Mouse (Mus musculus) hindbrain, embryonic 12.5 days (tissue): ENCODE results near the gene Lactbl1. TPM values are rescaled to one million over a fixed set of nuclear protein-coding genes. Genes with fewer than 3 reads are reported as not detected.
A peak's percentile ranks its signal among the peaks of the same experiment; 100 is the strongest.

Experiments used
- ATAC-seq: fragments of 200-750 bp; cut with Nextera tagmentation; 2 replicates; pipeline ENCODE4 v1.8.0; 2017; ENCODE audit warnings: moderate TSS enrichment; ENCODE audit not compliant: low FRiP score
- H3K27ac ChIP-seq: fragments of 300-500 bp; sonication (generic); 2 replicates; pipeline ENCODE4 v1.5.1; 2016; ENCODE audit warnings: mild to moderate bottlenecking
- H3K27me3 ChIP-seq: fragments of 300-500 bp; sonication (generic); 2 replicates; pipeline ENCODE4 v1.6.1; 2016; ENCODE audit warnings: mild to moderate bottlenecking
- H3K36me3 ChIP-seq: fragments of 300-500 bp; sonication (generic); 2 replicates; pipeline ENCODE4 v1.6.1; 2016; ENCODE audit warnings: mild to moderate bottlenecking
- H3K4me1 ChIP-seq: fragments of 300-500 bp; sonication (generic); 2 replicates; pipeline ENCODE4 v1.6.1; 2016
- H3K4me2 ChIP-seq: fragments of 300-500 bp; sonication (generic); replicated peaks from 2 replicates; pipeline ENCODE4 v1.6.1; 2016; ENCODE audit warnings: mild to moderate bottlenecking
- H3K4me3 ChIP-seq: fragments of 300-500 bp; sonication (generic); 2 replicates; pipeline ENCODE4 v1.5.1; 2016; ENCODE audit warnings: mild to moderate bottlenecking
- H3K9ac ChIP-seq: fragments of 300-500 bp; sonication (generic); 2 replicates; pipeline ENCODE4 v1.6.1; 2016; ENCODE audit warnings: mild to moderate bottlenecking, moderate library complexity
- H3K9me3 ChIP-seq: fragments of 300-500 bp; sonication (generic); replicated peaks from 2 replicates; pipeline ENCODE4 v1.6.1; 2016; ENCODE audit warnings: mild to moderate bottlenecking
- WGBS: fragments of 180-500 bp; shearing (Covaris S2); methylation state at CpG from one replicate; pipeline ENCODE4 v1.1.7; 2016; 5-methylcytosine and 5-hydroxymethylcytosine counted together
- polyA plus RNA-seq: library from polyadenylated mRNA; unstranded; fragments of >200 nt; fragmentation: Nextera tagmentation; extraction: Ambion mirVana; gene quantifications from 2 replicates; pipeline ENCODE4 v1.2.1, GENCODE M21; 2016

Gene Lactbl1
- polyA plus RNA-seq, 1 experiment from 2014 or later = 0.06 TPM

DNA sequence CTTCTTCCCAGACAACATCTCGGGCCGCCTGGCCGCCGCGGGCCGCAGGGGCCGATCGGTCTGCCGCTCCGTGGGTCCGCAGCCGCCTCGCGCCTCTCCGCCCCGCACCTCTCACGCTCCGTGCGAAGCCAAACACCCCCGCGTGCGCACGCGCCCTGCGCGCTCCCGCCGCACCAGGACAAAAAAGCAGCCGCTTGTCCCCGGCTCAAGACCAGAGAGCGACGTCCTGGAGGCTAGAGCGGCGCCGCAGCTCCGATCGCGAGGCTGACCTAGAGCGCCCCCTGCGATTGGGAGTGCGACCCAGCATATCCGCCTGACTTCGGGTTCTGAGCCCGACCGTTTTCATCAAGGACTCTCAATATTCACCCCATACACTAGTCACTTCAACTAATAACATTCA lies 19.9 kb upstream of the Lactbl1 start, which contains the start of gene Kdm1a:
Kdm1a (minus strand) TSS at position 156 of the 400 bp plus-strand sequence.
- no peaks in the 10 kb centered on the region for H3K36me3 ChIP-seq
- H3K9me3 ChIP-seq = no peaks in the 10 kb centered on the region
- H3K27ac ChIP-seq = peak within 1 kb of the TSS; percentile 98
- peaks cover 17% of the 10 kb centered on the region for H3K4me1 ChIP-seq
- H3K27me3 ChIP-seq = no peaks in the 10 kb centered on the region
- peak within 1 kb of the TSS; percentile 92 for H3K4me3 ChIP-seq
- H3K4me2 ChIP-seq = peak within 1 kb of the TSS; percentile 67
- H3K9ac ChIP-seq = peak within 1 kb of the TSS; percentile 100
- peak; percentile 86 for ATAC-seq
- WGBS = under 1% methylated on average over 35 of the region's 45 CpGs

DNA sequence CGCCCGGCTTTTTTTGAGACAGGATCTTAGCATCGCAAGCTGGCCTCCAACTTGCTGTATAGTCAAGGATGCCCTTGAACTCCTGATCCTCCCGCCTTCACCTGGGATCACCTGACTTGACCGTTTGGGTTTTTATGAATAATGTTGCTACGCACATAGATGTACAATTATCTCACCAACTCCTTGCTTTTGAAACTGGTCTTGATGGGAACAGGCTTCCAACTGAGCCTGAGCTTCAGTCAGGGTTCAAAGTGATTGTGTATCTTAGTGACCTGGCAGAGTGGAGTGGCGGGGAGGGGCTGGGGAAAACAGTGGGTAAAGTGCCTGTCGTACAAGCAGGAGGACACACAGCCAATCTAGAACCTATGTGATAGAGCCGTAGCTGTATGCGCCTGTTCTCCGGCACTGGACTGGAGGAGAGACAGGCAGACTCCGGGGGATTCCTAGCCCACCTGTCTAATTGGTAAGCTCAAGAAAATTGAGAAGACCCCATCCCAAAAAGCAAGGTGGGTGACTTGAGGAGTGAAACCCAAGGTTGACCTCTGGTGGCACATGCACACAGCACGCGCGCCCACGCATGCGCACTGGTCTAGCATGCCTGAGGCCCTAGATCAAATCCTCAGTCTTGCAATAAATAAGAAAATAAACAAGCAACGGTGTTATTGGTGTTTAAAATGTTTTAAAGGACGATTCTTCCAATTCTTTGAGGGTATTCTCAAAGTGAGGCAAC lies 16.5 kb upstream of the Lactbl1 start:
- ATAC-seq = no peak
- WGBS = 91% methylated on average over 19 of the region's 19 CpGs
- Histone ChIP-seq H3K9ac (no peak overlapping the region), H3K4me1 (peaks cover 3% of the 10 kb centered on the region), H3K36me3 (no peaks in the 10 kb centered on the region), H3K27me3 (no peaks in the 10 kb centered on the region), H3K27ac (no peak overlapping the region), H3K4me2 (no peak overlapping the region), H3K9me3 (no peaks in the 10 kb centered on the region), H3K4me3 (no peak overlapping the region)

DNA sequence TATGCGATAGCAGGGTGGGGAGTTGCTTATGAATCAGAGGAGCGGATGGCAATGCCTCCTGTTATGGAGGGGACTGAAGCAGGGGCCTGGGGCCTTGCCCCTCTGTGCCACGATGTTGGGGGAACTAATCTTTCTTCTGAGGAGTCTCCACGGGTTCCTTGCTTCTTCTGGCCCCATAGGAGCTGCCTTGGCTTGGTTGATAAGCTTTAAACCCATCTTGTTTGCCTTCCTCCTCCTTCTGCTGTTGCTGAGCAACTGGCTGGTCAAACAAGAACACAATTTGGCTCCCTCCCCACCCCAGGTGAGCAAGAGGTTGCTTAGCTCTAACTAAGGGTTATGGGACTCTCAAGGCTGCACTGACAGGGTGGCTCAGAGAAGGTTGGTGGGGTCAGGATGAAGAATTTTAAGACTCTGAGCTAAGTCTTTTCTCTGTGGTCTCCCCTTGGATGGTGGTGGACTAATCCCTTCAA lies 12.0 kb upstream of the Lactbl1 start, which contains the start of gene Tex46:
Tex46 (plus strand) TSS at position 51 of the 470 bp plus-strand sequence.
- 67% methylated on average over 4 of the region's 4 CpGs for WGBS
- H3K4me2 ChIP-seq = no peak within 1 kb of the TSS

DNA sequence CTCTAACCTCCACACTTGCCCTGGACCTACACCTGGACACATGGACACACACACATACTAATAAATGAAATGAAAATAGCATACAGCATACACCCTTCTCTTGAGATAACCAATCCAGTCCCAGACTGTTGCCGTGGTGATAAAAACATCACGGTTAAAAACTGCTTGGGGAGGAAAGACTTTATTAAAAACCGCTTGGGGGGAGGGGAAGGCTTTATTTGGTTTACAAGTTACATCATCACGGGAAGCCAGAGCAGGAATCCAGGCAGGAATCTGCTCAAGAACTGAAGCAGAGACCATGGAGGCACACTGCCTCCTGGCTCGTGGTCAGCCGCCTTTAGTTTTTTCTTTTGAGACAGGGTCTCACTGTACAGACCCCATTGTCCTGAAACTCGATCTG lies 8.8 kb upstream of the Lactbl1 start:
- no peak overlapping the region for H3K27ac ChIP-seq
- no peak overlapping the region for H3K4me3 ChIP-seq
- WGBS = 70% methylated on average over 7 of the region's 7 CpGs
- no peak overlapping the region for H3K4me2 ChIP-seq
- ATAC-seq = no peak
- H3K9me3 ChIP-seq = no peaks in the 10 kb centered on the region
- no peaks in the 10 kb centered on the region for H3K27me3 ChIP-seq
- H3K36me3 ChIP-seq = no peaks in the 10 kb centered on the region
- H3K9ac ChIP-seq = no peak overlapping the region
- H3K4me1 ChIP-seq = no peaks in the 10 kb centered on the region; the same call in 1 of the 2 replicates

More for the DNA sequence above, 12.0 kb upstream of the Lactbl1 start, which contains the start of gene Tex46:
- no peaks in the 10 kb centered on the region for H3K27me3 ChIP-seq
- no peak for ATAC-seq
- H3K27ac ChIP-seq = no peak within 1 kb of the TSS
- H3K36me3 ChIP-seq = no peaks in the 10 kb centered on the region
- no peak within 1 kb of the TSS for H3K9ac ChIP-seq
- H3K4me1 ChIP-seq = no peaks in the 10 kb centered on the region
- H3K4me3 ChIP-seq = no peak within 1 kb of the TSS
- no peaks in the 10 kb centered on the region for H3K9me3 ChIP-seq

DNA sequence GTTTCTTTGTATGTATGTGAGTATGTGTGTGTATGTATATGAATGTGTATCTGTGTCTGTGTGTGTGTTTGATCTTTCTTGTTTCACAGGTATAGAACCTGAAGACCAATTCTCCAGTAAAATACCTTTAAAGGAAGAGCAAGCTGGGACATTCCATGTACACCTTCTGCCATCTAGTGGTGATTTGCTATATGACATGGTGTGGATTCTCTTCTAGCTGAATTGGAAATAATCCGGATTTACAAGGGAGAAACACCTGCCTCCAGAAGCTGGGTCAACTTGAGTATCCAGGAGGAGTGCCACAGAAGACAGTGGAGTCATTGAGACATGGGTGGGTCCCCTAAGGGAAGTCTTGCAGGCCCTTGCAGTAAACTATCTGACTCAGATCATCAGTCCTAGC lies 1.1 kb upstream of the Lactbl1 start:
- 0% methylated on average over 1 of the region's 1 CpGs for WGBS
- no peaks in the 10 kb centered on the region for H3K36me3 ChIP-seq
- no peak overlapping the region for H3K4me3 ChIP-seq
- no peak for ATAC-seq
- H3K9ac ChIP-seq = no peak overlapping the region
- H3K4me1 ChIP-seq = no peaks in the 10 kb centered on the region; the same call in 1 of the 2 replicates
- H3K9me3 ChIP-seq = no peaks in the 10 kb centered on the region
- H3K4me2 ChIP-seq = no peak overlapping the region
- H3K27ac ChIP-seq = no peak overlapping the region
- no peaks in the 10 kb centered on the region for H3K27me3 ChIP-seq

DNA sequence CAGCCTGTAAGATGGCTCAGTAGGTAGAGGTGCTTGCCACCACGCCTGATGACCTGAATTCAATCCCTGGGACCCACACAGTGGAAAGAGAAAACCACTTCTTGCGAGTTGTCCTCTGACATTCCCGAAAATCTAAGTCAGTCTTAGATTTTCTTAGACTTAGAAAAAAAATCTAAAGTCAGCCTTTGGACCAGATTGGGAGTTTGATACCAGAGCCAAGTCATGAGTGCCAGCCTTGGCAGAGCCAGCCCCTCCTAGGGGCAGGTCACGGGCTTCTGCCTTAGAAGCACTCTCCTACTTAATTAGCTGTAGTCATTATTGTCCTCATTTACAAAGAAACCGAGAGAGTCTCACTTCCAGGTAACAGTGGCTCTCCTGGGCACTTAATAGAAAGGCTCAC lies 465 bp upstream of the Lactbl1 start:
- H3K4me2 ChIP-seq = no peak overlapping the region
- H3K27ac ChIP-seq = no peak overlapping the region
- H3K9ac ChIP-seq = no peak overlapping the region
- H3K27me3 ChIP-seq = no peaks in the 10 kb centered on the region
- H3K4me3 ChIP-seq = no peak overlapping the region
- no peaks in the 10 kb centered on the region; the same call in 1 of the 2 replicates for H3K4me1 ChIP-seq
- WGBS = 58% methylated on average over 5 of the region's 5 CpGs
- no peaks in the 10 kb centered on the region for H3K36me3 ChIP-seq
- H3K9me3 ChIP-seq = no peaks in the 10 kb centered on the region
- no peak for ATAC-seq

DNA sequence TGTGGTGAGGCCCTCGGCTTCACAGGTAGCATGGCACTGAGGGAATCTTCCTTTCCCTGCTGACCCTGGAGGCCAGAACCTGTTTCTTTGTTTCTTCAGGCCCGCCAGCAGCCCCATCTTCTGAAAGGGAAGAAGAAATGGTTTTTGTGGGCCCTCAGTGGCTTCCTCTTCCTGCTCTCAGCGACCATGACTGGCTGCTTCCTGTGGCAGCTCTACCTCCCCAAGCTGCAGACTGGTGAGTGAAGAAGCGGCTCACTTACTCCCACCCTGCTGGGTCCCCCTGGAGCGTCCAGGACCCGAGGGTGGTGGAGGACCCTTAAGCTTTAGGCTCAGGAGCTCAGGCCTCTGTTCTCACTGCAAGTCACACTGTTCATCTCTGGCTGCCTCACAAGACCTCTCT lies 4.2 kb downstream of the Lactbl1 start:
- WGBS = 61% methylated on average over 6 of the region's 6 CpGs

DNA sequence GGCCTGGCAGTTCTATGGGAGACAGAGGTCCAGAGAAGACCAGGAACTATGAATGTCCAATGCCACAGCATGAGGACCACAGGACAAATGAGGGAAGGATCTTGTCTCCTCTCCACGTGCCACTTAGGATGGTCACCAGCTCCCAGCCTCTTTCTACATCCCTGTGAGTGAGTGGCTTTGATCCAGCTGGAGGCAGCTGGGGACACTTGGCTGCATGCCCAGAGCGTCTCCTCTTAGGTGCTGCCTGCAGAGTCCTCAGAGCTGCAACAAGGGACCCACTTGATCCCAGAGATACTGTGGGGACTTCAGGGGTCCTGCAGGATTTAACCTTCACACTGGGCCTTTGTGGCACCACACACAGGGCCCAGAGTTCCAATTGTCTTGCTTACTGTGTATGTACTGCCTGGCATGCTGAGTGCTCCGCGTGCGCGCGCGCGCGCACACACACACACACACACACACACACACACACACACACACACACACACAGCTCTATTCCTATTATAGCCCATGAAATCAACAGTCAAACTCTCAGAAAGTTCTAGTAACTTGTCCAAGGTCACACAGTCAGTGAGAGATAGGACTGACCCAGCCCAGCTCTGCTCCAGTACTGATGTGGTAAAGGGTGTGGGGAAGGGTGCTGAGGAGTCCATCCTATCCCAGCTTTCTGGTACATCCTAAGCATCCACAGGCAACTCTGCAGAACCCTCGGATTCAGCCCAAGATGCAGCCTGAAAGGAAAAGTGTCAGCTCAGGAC lies 9.0 kb downstream of the Lactbl1 start:
- Histone ChIP-seq H3K4me3 (no peak overlapping the region), H3K9me3 (no peaks in the 10 kb centered on the region), H3K9ac (no peak overlapping the region), H3K4me1 (0 out of 2 replicates have a peak, but pooled peaks cover 4% of the 10 kb centered on the region), H3K36me3 (no peaks in the 10 kb centered on the region), H3K4me2 (no peak overlapping the region), H3K27me3 (peaks cover 9% of the 10 kb centered on the region), H3K27ac (no peak overlapping the region)
- 83% methylated on average over 10 of the region's 11 CpGs for WGBS
- no peak for ATAC-seq

More for the DNA sequence above, 4.2 kb downstream of the Lactbl1 start:
- no peaks in the 10 kb centered on the region for H3K36me3 ChIP-seq
- H3K4me2 ChIP-seq = no peak overlapping the region
- H3K27ac ChIP-seq = no peak overlapping the region
- no peak overlapping the region for H3K9ac ChIP-seq
- H3K4me1 ChIP-seq = 0 out of 2 replicates have a peak, but pooled peaks cover 4% of the 10 kb centered on the region
- no peaks in the 10 kb centered on the region for H3K9me3 ChIP-seq
- H3K4me3 ChIP-seq = no peak overlapping the region
- no peaks in the 10 kb centered on the region for H3K27me3 ChIP-seq
- ATAC-seq = no peak

DNA sequence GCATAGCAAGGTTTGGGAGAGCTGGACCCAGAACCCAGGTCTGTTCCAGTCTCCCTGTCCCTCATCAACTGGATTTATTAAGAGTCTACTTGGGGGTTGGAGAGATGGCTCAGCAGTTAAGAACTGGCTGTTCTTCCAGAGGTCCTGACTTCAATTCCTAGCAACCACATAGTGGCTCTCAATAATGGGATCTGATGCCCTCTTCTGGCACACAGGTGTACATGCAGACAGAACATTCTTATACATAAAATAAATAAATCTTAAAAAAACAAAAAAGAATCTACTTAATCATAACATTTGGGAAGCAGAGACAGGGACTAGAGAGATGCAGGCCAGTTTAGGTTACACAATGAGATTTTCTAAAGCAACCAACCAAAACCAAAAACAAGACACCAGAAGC lies 13.6 kb downstream of the Lactbl1 start:
- H3K4me3 ChIP-seq = no peak overlapping the region
- no peaks in the 10 kb centered on the region for H3K9me3 ChIP-seq
- ATAC-seq = no peak
- H3K9ac ChIP-seq = no peak overlapping the region
- H3K36me3 ChIP-seq = no peaks in the 10 kb centered on the region
- no peak overlapping the region for H3K4me2 ChIP-seq
- H3K27me3 ChIP-seq = peaks cover 36% of the 10 kb centered on the region
- H3K4me1 ChIP-seq = peaks cover 24% of the 10 kb centered on the region
- H3K27ac ChIP-seq = no peak overlapping the region

DNA sequence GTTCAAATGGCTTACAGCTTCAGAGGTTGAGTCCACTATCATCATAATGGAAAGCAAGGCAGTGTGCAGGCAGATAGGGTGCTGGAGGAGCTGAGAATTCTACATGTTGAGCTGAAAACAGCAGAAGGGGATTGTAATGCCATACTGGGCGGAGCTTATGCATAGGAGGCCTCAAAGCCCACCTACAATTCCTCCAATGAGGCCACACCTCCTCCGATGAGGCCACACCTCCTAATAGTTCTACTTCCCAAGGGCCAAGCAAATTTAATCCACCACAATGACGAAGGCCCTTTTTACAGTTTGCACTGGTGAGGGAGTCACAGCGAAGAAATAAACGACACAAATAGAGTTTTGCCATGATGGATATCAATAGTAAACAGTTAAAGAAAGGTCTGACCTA lies 14.1 kb downstream of the Lactbl1 start:
- no peak overlapping the region for H3K27ac ChIP-seq
- peaks cover 36% of the 10 kb centered on the region for H3K27me3 ChIP-seq
- 57% methylated on average over 5 of the region's 5 CpGs for WGBS
- no peak for ATAC-seq
- no peak overlapping the region for H3K9ac ChIP-seq
- H3K4me3 ChIP-seq = no peak overlapping the region
- H3K36me3 ChIP-seq = no peaks in the 10 kb centered on the region
- H3K9me3 ChIP-seq = no peaks in the 10 kb centered on the region
- peaks cover 22% of the 10 kb centered on the region for H3K4me1 ChIP-seq
- peak overlapping the region; percentile 89; the same call in 1 of the 2 replicates for H3K4me2 ChIP-seq

DNA sequence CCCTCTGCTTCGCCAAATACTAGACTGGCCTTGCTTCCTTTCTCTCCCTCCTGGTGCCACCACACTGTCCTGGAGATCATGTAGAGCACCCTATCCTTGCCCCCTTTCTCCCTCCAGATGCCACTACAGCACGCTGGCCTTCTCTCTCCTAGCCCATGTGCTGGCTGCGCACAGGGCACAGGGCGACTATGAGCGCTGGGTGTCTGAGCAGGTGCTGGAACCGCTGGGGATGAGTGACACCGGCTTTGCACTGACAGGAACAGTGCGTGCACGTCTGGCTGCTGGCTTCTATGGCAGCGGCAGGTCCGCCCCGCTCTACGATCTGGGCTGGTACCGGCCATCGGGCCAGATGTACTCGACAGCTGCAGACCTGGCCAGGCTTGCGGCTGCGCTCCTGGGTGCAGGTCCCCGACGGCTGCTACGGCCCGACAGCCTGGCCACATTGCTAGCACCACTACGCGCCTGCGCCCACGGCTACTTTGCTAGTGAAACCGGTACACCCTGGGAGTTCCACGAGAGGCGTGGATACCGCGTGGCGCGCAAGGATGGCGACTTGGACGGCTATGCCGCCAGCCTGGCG lies 14.7 kb downstream of the Lactbl1 start:
- Histone ChIP-seq H3K4me3 (peak overlapping the region; percentile 52), H3K4me1 (peaks cover 22% of the 10 kb centered on the region), H3K27ac (no peak overlapping the region), H3K36me3 (no peaks in the 10 kb centered on the region), H3K9me3 (no peaks in the 10 kb centered on the region), H3K27me3 (peaks cover 36% of the 10 kb centered on the region), H3K4me2 (peak overlapping the region; percentile 89), H3K9ac (peak overlapping the region; percentile 61)
- 17% methylated on average over 37 of the region's 37 CpGs for WGBS
- ATAC-seq = peak; percentile 52

DNA sequence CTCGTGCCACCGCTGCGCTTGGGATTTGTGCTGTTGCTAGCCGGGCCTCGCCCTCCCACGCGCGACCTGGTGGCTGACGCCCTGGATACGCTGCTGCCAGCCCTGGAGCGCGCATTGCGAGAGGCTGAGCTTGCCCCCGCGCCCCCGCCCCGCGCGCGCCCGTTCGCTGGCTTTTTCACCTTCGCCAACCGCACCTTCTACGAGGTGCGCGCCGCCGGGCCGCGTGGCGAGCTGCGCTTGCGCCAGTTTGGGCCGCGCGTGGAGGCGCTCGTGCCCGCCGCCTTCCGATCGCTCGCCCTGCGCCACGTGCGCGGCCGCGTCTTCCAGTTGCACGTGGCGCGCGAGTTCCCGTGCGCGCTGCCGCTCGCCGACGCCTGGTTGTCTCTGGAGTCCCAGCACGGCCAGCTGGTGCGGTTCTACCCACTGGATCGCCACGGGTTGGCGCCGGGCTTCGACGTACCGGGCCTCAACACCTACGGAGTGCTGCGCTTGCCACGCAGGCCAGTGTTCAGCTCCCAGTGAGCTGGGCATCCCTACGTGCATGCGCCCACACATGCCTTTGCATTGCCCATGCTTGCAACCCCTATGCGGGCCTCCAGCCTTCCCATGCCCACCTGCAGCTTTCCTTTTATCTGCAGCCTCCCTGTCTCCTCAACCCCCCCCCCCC lies 15.3 kb downstream of the Lactbl1 start:
- peak; percentile 57 for ATAC-seq
- Histone ChIP-seq H3K9me3 (no peaks in the 10 kb centered on the region), H3K27ac (no peak overlapping the region), H3K4me1 (peaks cover 22% of the 10 kb centered on the region), H3K9ac (peak overlapping the region; percentile 61), H3K4me3 (peak overlapping the region; percentile 52), H3K4me2 (peak overlapping the region; percentile 89), H3K36me3 (no peaks in the 10 kb centered on the region), H3K27me3 (peaks cover 36% of the 10 kb centered on the region)
- 2% methylated on average over 76 of the region's 76 CpGs for WGBS
